Mouse (Mus musculus): Measurements from ENCODE around the gene Epo. TPM values are rescaled to one million over a fixed set of nuclear protein-coding genes. Genes with fewer than 3 reads are reported as not detected.

Gene Epo
- polyA plus RNA-seq (2015; fragmentation: Nextera tagmentation; extraction: Ambion mirVana): not detected in 2 replicates

DNA sequence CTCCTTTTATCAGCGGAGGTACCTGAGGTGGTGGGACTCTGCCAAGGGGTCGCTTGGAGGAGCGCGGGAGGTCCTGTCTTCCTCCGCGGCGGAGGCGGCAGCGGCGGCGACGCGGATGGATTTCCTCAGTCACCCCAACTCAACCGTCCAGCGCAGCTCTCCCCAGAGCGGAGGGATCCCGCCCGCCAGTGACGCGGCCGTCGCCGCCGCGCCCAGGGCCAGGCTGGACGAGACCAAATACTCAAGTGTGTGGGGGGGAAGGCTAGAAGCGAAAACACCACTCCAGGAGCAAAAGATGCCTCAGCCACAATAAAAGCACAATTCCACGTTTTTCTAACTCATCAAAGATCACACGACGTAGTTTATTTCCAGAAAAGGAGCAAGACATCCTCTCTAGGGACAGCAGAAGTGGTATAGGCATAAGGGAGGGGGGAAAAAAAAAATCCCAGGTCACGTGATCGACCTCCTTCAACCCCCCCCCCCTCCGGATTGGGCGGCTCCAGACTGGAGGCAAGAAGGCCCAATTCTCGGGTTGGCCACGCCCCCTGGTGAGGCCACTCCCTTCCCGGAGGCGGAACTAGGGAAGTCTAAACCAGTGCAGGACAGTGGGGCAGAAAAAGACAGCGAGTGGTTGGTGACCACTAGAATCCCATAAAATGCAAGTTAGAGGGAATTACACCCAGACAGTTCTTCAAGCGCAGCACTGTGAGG is at the start of gene Epo, which contains the start of gene Gnb2:
TSS of gene Epo (minus strand) at position 126 of the 711 bp plus-strand sequence.
TSS of gene Gnb2 (minus strand) at position 394 of the 711 bp plus-strand sequence.
- Histone ChIP-seq H3K27ac (replicated peaks) (peak within 1 kb of the TSS; percentile 97), H3K4me2 (peak within 1 kb of the TSS; percentile 82), H3K9me3 (no peaks in the 10 kb centered on the region), H3K27me3 (no peaks in the 10 kb centered on the region), H3K4me3 (peak within 1 kb of the TSS; percentile 76), H3K9ac (peak within 1 kb of the TSS; percentile 95), H3K4me1 (replicated peaks) (peaks cover 28% of the 10 kb centered on the region), H3K36me3 (peaks cover 11% of the 10 kb centered on the region)
- WGBS: 0% methylated on average over 40 of the region's 40 CpGs
- peak; percentile 68 for ATAC-seq (ENCODE audit: low FRiP score, low read depth)

DNA sequence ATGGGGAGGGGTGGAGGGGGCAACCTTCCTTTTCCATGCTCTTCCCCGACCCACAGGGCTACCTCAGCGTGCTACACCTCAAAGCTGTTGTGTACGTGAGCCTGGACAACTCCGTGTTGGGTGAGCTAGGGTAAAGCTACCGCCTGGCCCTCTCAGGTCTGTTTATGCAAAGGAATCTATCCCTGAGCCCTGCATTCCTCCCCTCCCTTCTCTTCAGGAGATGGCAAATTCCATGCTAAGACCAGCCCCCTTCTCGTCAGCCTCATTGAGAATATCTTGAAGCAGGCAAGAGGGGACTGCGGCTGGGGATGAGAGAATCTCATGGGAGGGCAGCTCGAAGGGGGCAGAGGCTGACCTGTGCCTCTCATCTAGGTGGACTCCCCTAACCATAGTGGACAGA is 49.7 kb upstream of the Epo start:
- Histone ChIP-seq H3K9me3 (no peaks in the 10 kb centered on the region), H3K27me3 (no peaks in the 10 kb centered on the region), H3K9ac (peak overlapping the region; percentile 50; the same call in 1 of the 2 replicates), H3K27ac (replicated peaks) (peak overlapping the region; percentile 86), H3K36me3 (no peaks in the 10 kb centered on the region), H3K4me3 (peak overlapping the region; percentile 41), H3K4me2 (peak overlapping the region; percentile 67), H3K4me1 (replicated peaks) (peaks cover 21% of the 10 kb centered on the region)
- no peak for ATAC-seq (ENCODE audit: low FRiP score, low read depth)
- 41% methylated on average over 8 of the region's 8 CpGs for WGBS

DNA sequence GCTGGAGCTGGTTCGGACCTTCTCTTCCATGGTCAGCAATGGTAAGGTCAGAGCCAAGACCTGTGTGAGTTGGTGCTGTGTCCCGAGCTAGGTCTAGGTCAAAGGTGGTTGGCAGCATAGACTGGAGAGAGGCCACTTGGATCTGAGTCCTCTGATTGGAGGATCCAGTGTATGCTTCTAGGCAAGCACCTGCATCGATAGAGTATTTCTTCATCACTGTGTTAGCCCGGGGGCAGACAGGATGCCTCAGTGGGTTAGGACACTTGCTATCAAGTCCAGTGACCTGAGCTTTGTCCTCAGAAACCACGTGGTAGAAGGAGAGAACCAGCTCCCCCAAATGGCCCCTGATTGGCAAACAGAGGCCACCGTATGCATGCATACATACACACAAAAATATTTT is 47.2 kb upstream of the Epo start:
- ATAC-seq (ENCODE audit: low FRiP score, low read depth): no peak
- peaks cover 21% of the 10 kb centered on the region for H3K4me1 ChIP-seq (replicated peaks)
- 88% methylated on average over 6 of the region's 6 CpGs for WGBS

DNA sequence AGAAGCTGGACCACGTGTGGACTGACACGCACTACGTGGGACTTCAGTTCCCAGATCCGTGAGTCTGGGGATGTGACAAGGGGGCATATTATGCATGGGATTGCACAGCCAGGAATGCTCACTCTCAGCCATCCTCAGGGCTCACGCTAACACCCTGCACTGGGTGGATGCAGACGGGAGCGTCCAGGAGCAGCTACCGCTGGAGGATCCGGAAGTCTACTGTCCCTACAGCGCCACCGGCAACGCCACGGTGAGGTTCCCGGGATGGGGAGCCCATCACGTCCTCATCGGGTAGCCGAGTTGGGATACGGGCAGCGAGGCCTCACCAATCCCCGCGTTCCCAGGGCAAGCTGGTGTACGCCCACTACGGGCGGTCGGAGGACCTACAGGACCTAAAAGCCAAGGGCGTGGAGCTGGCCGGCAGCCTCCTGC is 41.4 kb upstream of the Epo start:
- no peak; the same call in 1 of the 2 replicates for ATAC-seq (ENCODE audit: low FRiP score, low read depth)
- Histone ChIP-seq H3K27ac (replicated peaks) (no peak overlapping the region), H3K27me3 (no peaks in the 10 kb centered on the region), H3K4me2 (peak overlapping the region; percentile 54), H3K9me3 (no peaks in the 10 kb centered on the region), H3K36me3 (no peaks in the 10 kb centered on the region), H3K9ac (peak overlapping the region; percentile 30; the same call in 1 of the 2 replicates), H3K4me1 (replicated peaks) (peaks cover 4% of the 10 kb centered on the region; the same call in 1 of the 2 replicates), H3K4me3 (peak overlapping the region; percentile 28)
- 6% methylated on average over 27 of the region's 27 CpGs for WGBS

More for the DNA sequence above, 47.2 kb upstream of the Epo start:
- H3K36me3 ChIP-seq: no peaks in the 10 kb centered on the region
- H3K4me3 ChIP-seq: no peak overlapping the region
- no peak overlapping the region for H3K9ac ChIP-seq
- H3K27ac ChIP-seq (replicated peaks): no peak overlapping the region
- H3K9me3 ChIP-seq: no peaks in the 10 kb centered on the region
- H3K27me3 ChIP-seq: no peaks in the 10 kb centered on the region
- H3K4me2 ChIP-seq: no peak overlapping the region

GRCm38 (mm10) chr5:137570691-137571586 is 37.9 kb upstream of the Epo start:
- Histone ChIP-seq H3K9ac (no peak overlapping the region), H3K4me2 (no peak overlapping the region), H3K27ac (replicated peaks) (no peak overlapping the region), H3K4me3 (no peak overlapping the region), H3K4me1 (replicated peaks) (peaks cover 4% of the 10 kb centered on the region; the same call in 1 of the 2 replicates), H3K36me3 (peaks cover 7% of the 10 kb centered on the region), H3K9me3 (no peaks in the 10 kb centered on the region), H3K27me3 (no peaks in the 10 kb centered on the region)
- WGBS: 82% methylated on average over 17 of the region's 17 CpGs
- ATAC-seq (ENCODE audit: low FRiP score, low read depth): 0 out of 2 replicates have a peak, but pooled peaks have one; percentile 19

- WGBS: 52% methylated on average over 7 of the region's 7 CpGs
- ATAC-seq (ENCODE audit: low FRiP score, low read depth): no peak
- H3K36me3 ChIP-seq: peaks cover 7% of the 10 kb centered on the region
Measured at GRCm38 (mm10) chr5:137570181-137570580, 37.1 kb upstream of the Epo start.

DNA sequence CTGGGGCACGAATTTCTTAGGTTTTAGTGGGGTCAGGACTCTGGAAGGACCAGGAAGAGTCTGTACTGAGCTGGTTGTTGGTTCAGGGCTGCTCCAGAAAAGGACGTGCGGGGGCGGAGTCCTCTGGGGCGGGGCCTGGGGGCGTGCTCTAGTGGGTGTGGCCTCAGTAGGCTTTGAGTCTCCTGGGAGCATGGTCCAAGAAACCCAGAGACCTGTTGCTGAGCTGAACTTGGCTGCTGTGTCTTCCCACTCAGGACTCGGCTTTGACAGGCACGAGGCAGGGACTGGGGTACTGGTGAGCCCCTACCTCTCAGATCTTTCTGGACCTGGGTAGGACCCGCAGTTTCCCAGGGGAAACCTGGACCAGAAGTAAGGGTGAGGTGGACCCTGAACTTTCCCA is 36.6 kb upstream of the Epo start, which contains the start of gene Tfr2:
TSS of gene Tfr2 (plus strand) at position 176 of the 400 bp plus-strand sequence.
- no peak within 1 kb of the TSS for H3K27ac ChIP-seq (replicated peaks)
- no peak within 1 kb of the TSS for H3K4me2 ChIP-seq
- no peak within 1 kb of the TSS for H3K4me3 ChIP-seq
- H3K9me3 ChIP-seq: no peaks in the 10 kb centered on the region
- WGBS: 37% methylated on average over 9 of the region's 9 CpGs
- no peak for ATAC-seq (ENCODE audit: low FRiP score, low read depth)
- H3K27me3 ChIP-seq: no peaks in the 10 kb centered on the region
- peaks cover 2% of the 10 kb centered on the region; the same call in 1 of the 2 replicates for H3K4me1 ChIP-seq (replicated peaks)
- H3K9ac ChIP-seq: no peak within 1 kb of the TSS
- peaks cover 7% of the 10 kb centered on the region for H3K36me3 ChIP-seq

More at GRCm38 (mm10) chr5:137570181-137570580, 37.1 kb upstream of the Epo start:
- Histone ChIP-seq H3K4me2 (no peak overlapping the region), H3K27ac (replicated peaks) (no peak overlapping the region), H3K27me3 (no peaks in the 10 kb centered on the region), H3K4me3 (no peak overlapping the region), H3K9ac (no peak overlapping the region), H3K4me1 (replicated peaks) (peaks cover 4% of the 10 kb centered on the region; the same call in 1 of the 2 replicates), H3K9me3 (no peaks in the 10 kb centered on the region)

DNA sequence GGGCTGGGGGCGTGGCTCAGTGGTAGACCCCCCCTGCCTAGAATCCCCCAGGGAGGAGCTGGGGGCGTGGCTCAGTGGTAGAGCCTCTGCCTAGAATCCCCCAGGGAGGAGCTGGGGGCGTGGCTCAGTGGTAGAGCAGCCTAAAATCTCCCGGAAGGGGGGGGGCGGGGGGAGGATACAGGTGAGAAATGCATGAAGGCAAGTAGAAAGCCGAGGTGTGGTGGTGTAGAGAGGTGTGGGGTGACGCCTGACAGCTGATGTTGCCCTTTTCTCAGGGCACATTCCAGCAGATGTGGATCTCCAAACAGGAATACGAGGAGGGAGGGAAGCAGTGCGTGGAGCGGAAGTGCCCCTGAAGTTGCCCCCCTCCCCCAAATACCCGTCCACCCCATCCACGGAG is 36.0 kb upstream of the Epo start:
- no peak overlapping the region for H3K4me3 ChIP-seq
- H3K9me3 ChIP-seq: no peaks in the 10 kb centered on the region
- H3K4me1 ChIP-seq (replicated peaks): no peaks in the 10 kb centered on the region
- H3K4me2 ChIP-seq: no peak overlapping the region
- H3K27me3 ChIP-seq: no peaks in the 10 kb centered on the region
- 78% methylated on average over 12 of the region's 12 CpGs for WGBS
- ATAC-seq (ENCODE audit: low FRiP score, low read depth): no peak
- H3K9ac ChIP-seq: no peak overlapping the region
- H3K36me3 ChIP-seq: peaks cover 7% of the 10 kb centered on the region
- H3K27ac ChIP-seq (replicated peaks): no peak overlapping the region

DNA sequence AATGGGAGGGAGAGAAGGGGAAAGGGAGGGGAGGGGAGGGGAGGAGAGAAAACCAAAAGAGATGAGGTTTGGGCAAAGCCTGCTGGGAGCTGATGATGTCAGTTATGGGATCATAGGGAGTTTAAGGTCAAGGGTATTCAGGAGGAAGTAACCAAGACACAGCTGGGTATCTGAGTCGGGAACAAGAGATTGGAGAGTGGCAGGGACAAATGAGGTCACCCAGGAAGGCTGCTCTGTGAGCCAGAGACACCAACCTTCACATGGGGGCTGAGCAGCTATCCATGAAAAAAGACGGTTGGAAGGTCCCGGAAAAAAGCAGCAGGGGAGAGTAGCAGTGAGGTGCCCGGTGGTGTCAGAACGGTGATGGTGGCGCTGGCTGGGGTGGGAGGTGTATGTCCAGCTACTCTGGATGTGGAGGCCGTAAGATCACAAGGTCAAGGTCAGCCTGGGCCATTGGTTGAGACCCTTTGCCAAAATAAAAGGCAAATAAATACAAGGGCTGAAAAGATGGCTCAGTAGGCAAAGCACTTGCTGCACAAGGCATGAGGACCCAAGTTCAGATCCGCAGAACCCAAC is 35.3 kb upstream of the Epo start:
- Histone ChIP-seq H3K4me3 (no peak overlapping the region), H3K27me3 (no peaks in the 10 kb centered on the region), H3K36me3 (peaks cover 7% of the 10 kb centered on the region), H3K4me2 (no peak overlapping the region), H3K9me3 (no peaks in the 10 kb centered on the region), H3K27ac (replicated peaks) (no peak overlapping the region), H3K9ac (no peak overlapping the region), H3K4me1 (replicated peaks) (no peaks in the 10 kb centered on the region)
- 79% methylated on average over 8 of the region's 8 CpGs for WGBS
- ATAC-seq (ENCODE audit: low FRiP score, low read depth): no peak

DNA sequence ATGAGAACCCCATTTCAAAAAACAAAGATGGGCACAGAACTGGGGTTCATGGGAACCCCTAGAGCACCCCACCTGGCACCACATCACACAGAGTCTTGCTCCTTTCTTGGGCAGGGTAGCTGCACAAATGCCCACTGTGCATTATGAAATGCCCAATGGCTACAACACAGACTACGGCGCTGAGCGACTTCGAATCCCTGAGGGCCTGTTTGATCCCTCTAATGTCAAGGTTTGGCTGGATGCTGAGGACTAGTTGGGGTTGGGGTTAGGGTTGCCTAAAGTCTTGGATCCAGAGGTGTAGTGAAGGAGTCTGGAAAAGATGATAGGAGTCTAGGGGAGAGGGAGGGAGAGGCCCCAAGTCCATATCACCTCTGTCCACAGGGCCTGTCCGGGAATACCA is 33.4 kb upstream of the Epo start:
- H3K9me3 ChIP-seq: no peaks in the 10 kb centered on the region
- no peak for ATAC-seq (ENCODE audit: low FRiP score, low read depth)
- H3K9ac ChIP-seq: no peak overlapping the region
- H3K27ac ChIP-seq (replicated peaks): no peak overlapping the region
- 96% methylated on average over 5 of the region's 5 CpGs for WGBS
- no peak overlapping the region for H3K4me2 ChIP-seq
- H3K4me1 ChIP-seq (replicated peaks): no peaks in the 10 kb centered on the region
- H3K4me3 ChIP-seq: no peak overlapping the region
- H3K36me3 ChIP-seq: peaks cover 7% of the 10 kb centered on the region
- no peaks in the 10 kb centered on the region for H3K27me3 ChIP-seq

GRCm38 (mm10) chr5:137565744-137566143 is 32.7 kb upstream of the Epo start:
- Histone ChIP-seq H3K4me2 (no peak overlapping the region), H3K4me3 (no peak overlapping the region), H3K4me1 (replicated peaks) (no peaks in the 10 kb centered on the region), H3K9me3 (no peaks in the 10 kb centered on the region), H3K27ac (replicated peaks) (no peak overlapping the region), H3K9ac (no peak overlapping the region), H3K27me3 (no peaks in the 10 kb centered on the region), H3K36me3 (peaks cover 7% of the 10 kb centered on the region)
- 63% methylated on average over 6 of the region's 6 CpGs for WGBS
- no peak for ATAC-seq (ENCODE audit: low FRiP score, low read depth)

All from hindbrain, embryonic 15.5 days (tissue).